Mouse (Mus musculus): ENCODE data around the gene Tkfc. TPM values are rescaled to one million over a fixed set of nuclear protein-coding genes. Genes with fewer than 3 reads are reported as not detected.

Gene Tkfc
- 10 to 100 TPM; 13.3 to 14.0 TPM for total RNA-seq (2021)
- long read RNA-seq, experiment 1, partial matches to known transcripts: 1 of 7 reads
- long read RNA-seq, experiment 1, other reads (novel, unspliced or antisense): 4 of 7 reads
- long read RNA-seq, experiment 2, partial matches to known transcripts: 0 of 12 reads
- long read RNA-seq, experiment 2, other reads (novel, unspliced or antisense): 9 of 12 reads

GRCm38 (mm10) chr19:10605293-10605900, at the start of gene Tkfc, which contains the start of gene Ddb1:
Tkfc (minus strand) TSS chr19:10605654.
Ddb1 (plus strand) TSS chr19:10605327.
- peak; percentile 98 to 99 for DNase-seq (ENCODE audit: low spot score in 2 of 2)

- no peak for DNase-seq (ENCODE audit: low spot score in 2 of 2)
These were observed 42.7 kb upstream of the Tkfc start for GRCm38 (mm10) chr19:10648156-10648555.

GRCm38 (mm10) chr19:10645616-10646015, 40.2 kb upstream of the Tkfc start:
- DNase-seq (ENCODE audit: low spot score in 2 of 2): no peak

- DNase-seq (ENCODE audit: low spot score in 2 of 2): no peak
These were observed 35.3 kb upstream of the Tkfc start for GRCm38 (mm10) chr19:10640589-10641378.

GRCm38 (mm10) chr19:10640080-10640479, 34.6 kb upstream of the Tkfc start:
- no peak for DNase-seq (ENCODE audit: low spot score in 2 of 2)

GRCm38 (mm10) chr19:10637840-10638239, 32.4 kb upstream of the Tkfc start:
- no peak for DNase-seq (ENCODE audit: low spot score in 2 of 2)

- DNase-seq (ENCODE audit: low spot score in 2 of 2): peak in 1 of 2 experiments; percentile 62
These were observed 29.4 kb upstream of the Tkfc start for GRCm38 (mm10) chr19:10634872-10635318.

GRCm38 (mm10) chr19:10634106-10634871, 28.8 kb upstream of the Tkfc start, which contains the start of gene Vwce:
Vwce (plus strand) TSS chr19:10634213.
- peak in 1 of 2 experiments; percentile 45 for DNase-seq (ENCODE audit: low spot score in 2 of 2)

GRCm38 (mm10) chr19:10608573-10609240, 3.3 kb upstream of the Tkfc start:
- no peak for DNase-seq (ENCODE audit: low spot score in 2 of 2)

- no peak for DNase-seq (ENCODE audit: low spot score in 2 of 2)
These were observed 608 bp upstream of the Tkfc start for GRCm38 (mm10) chr19:10605901-10606622.

GRCm38 (mm10) chr19:10604534-10604933, 920 bp downstream of the Tkfc start:
- no peak for DNase-seq (ENCODE audit: low spot score in 2 of 2)

- DNase-seq (ENCODE audit: low spot score in 2 of 2): no peak
These were observed 1.6 kb downstream of the Tkfc start for GRCm38 (mm10) chr19:10603660-10604523.

GRCm38 (mm10) chr19:10602787-10603186, 2.7 kb downstream of the Tkfc start:
- peak; percentile 75 to 92 for DNase-seq (ENCODE audit: low spot score in 2 of 2)

- DNase-seq (ENCODE audit: low spot score in 2 of 2): no peak
These were observed 3.1 kb downstream of the Tkfc start for GRCm38 (mm10) chr19:10602247-10602769.

- DNase-seq (ENCODE audit: low spot score in 2 of 2): no peak
These were observed 5.8 kb downstream of the Tkfc start for GRCm38 (mm10) chr19:10599648-10600047.

- DNase-seq (ENCODE audit: low spot score in 2 of 2): no peak
These were observed 7.3 kb downstream of the Tkfc start for GRCm38 (mm10) chr19:10598188-10598587.

- no peak for DNase-seq (ENCODE audit: low spot score in 2 of 2)
These were observed 13.6 kb downstream of the Tkfc start for GRCm38 (mm10) chr19:10591659-10592377.

GRCm38 (mm10) chr19:10590301-10590700, 15.2 kb downstream of the Tkfc start:
- DNase-seq (ENCODE audit: low spot score in 2 of 2): no peak
